In genomic region chr9:76060935-76061334, GRCm38 (mm10) we compare ENCODE assay signal across 14 mouse cellular contexts. TPM values are rescaled to one million over a fixed set of nuclear protein-coding genes. Genes with fewer than 3 reads are reported as not detected.
"Had no signal": no experiment of that assay in that cellular context is flagged by ENCODE, and none has a peak within 500 bp of the region (broad histone marks: within the 10 kb centered on the region; RNA-seq: fewer than 3 reads in every experiment).

No protein-coding gene starts in this region.

- ATAC-seq: lung, postnatal 0 days had no signal

- H3K36me3 ChIP-seq: stomach, embryonic 15.5 days had no signal

- H3K4me3 ChIP-seq: neural tube, embryonic 13.5 days; stomach, embryonic 15.5 days had no signal

- DNase-seq: kidney, adult 11 months; kidney, adult 9 months; kidney, postnatal 36 days; lung, adult 2 months; lung, postnatal 36 days; retina, postnatal 1 day; right cerebral cortex, postnatal 14 days; thymus, postnatal 36 days had no signal

- H3K27ac ChIP-seq: kidney, postnatal 0 days; liver, embryonic 14.5 days; neural tube, embryonic 13.5 days; stomach, embryonic 15.5 days had no signal

- H3K9ac ChIP-seq: liver, embryonic 14.5 days; neural tube, embryonic 13.5 days; stomach, embryonic 15.5 days had no signal

- H3K27me3 ChIP-seq: neural tube, embryonic 13.5 days; stomach, embryonic 15.5 days had no signal

- H3K4me1 ChIP-seq: stomach, embryonic 15.5 days had no signal

- H3K4me2 ChIP-seq: neural tube, embryonic 13.5 days; stomach, embryonic 15.5 days had no signal

- H3K9me3 ChIP-seq: neural tube, embryonic 13.5 days; stomach, embryonic 15.5 days had no signal

RNA-seq across cellular contexts. Expression of gene Hmgcll1, which starts 46.3 kb away (rescaled TPM):
- total RNA-seq: monocyte, adult 5-6 weeks had no signal
